Mouse (Mus musculus) ES-Bruce4 (cell line): ENCODE measurements around the gene Isg20l2.

Experiments used
- CTCF ChIP-seq: IDR thresholded peaks from one replicate; pipeline ENCODE4 v1.8.1; 2011; ENCODE audit warnings: low read depth, low read length
- EP300 ChIP-seq: IDR thresholded peaks from 2 replicates; pipeline ENCODE4 v1.6.1; 2011; ENCODE audit warnings: low read depth, low read length; ENCODE audit not compliant: insufficient read depth
- POLR2A ChIP-seq: IDR thresholded peaks from one replicate; pipeline ENCODE4 v1.8.1; 2011; ENCODE audit warnings: low read length; ENCODE audit not compliant: insufficient read depth

DNA sequence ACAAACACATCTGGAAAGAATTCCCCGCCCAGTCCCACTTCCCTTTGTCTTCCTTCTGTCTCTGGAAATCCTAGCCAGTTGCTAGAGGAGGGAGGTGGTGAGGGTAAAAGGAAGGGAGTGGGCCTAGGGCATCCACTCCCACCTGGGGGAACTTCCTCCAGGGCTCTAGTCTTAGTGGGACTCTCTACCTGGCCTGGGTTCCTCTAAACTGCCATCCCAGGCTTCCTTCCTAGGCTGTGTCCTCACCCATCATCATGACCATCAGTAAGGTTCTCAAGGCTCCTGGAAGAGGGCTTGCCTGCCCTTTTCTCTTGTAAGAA, 16.4 kb downstream of the Isg20l2 start:
- TF ChIP-seq CTCF (no peak), EP300 (no peak), POLR2A (no peak)
